Mouse (Mus musculus): ENCODE measurements around the gene Utp11. TPM values are rescaled to one million over a fixed set of nuclear protein-coding genes. Genes with fewer than 3 reads are reported as not detected.
A peak's percentile ranks its signal among the peaks of the same experiment; 100 is the strongest.

The Utp11 gene
- total and polyA plus RNA-seq, 2 experiments, result 5.5 to 11.6 TPM

DNA sequence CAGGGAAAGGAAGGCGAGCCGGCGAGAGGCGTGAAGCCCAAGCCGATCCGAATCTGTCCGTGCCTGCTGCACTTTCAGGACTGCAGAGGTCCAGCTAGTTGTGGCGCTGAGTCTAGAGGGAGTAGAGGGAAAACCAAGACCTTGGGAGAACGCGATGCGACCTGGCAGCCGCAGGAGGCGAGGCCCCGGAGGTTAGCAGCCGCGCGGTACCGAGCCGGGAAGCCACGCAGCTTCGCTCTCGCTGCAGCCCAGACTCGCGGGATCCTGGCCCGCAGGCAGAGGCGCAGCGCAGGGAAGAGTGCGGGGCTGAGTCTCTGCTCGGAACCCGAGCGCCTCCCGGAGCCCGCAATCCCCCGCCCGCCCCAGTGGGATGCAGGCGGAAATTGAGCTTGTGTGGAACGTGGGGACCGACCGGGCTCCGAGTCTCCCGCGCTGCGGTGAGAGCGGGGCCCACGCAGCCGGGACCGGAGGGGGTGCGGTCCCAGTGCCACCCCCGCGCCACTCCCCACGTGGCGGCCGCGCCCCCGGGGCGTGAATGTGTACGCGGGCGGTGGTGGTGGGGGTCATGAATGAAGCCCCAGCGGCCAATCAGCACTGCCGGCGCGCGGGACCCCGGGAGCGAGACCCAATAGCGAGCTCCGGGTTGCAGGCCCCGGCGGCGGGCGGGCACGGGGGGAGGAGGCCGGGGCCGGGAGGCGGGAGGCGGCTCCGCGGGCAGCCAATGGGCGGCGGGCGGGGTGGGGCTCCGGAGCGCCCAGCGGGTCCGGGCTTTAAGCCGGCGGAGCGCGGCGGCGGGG is 36.3 kb downstream of the Utp11 start:
- Histone ChIP-seq H3K27ac (replicated peaks; ENCODE audit: insufficient read depth, low read depth, low read length) (no peak overlapping the region), H3K4me1 (ENCODE audit: control insufficient read depth, insufficient read depth, low read length) (peaks cover 3% of the 10 kb centered on the region; the same call in 1 of the 2 replicates), H3K36me3 (ENCODE audit: control insufficient read depth, insufficient read depth, low read length) (no peaks in the 10 kb centered on the region), H3K4me3 (ENCODE audit: insufficient read depth, low read depth, low read length) (peak overlapping the region; percentile 72; the same call in 1 of the 2 replicates), H3K27me3 (ENCODE audit: control insufficient read depth, insufficient read depth, low read length) (peaks cover 48% of the 10 kb centered on the region), H3K9ac (ENCODE audit: low read depth, low read length) (peak overlapping the region; percentile 41), H3K79me2 (ENCODE audit: control insufficient read depth, insufficient read depth, low read length) (no peaks in the 10 kb centered on the region)
- under 1% methylated on average over 80 of the region's 92 CpGs for WGBS
- peak; percentile 19 for DNase-seq (ENCODE audit: extremely low read depth, low read depth, low spot score)
- TF ChIP-seq POLR2A (IDR thresholded peaks at IDR 0.05; ENCODE audit: extremely low read depth, insufficient read depth, low read length) (no peak), CTCF (IDR thresholded peaks at IDR 0.05; ENCODE audit: low read depth, low read length) (no peak)

DNA sequence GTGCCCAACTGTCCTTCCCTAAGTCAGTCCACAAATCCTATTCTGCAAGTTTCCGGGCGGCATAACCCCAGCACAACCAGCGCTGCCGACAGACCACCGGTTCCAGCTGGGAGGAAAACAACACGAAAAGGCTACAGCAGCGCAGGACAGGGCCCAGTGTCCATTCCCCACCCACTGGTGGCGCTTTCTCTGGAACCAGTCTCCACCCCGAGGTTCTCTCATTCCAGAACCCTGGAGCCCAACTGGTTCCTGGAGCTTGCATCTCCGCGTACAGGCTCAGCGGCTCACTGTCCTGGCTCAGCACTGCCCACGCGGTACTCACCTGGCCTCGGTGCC is 36.9 kb downstream of the Utp11 start, which contains the start of gene Pou3f1:
TSS of gene Pou3f1 (plus strand) at position 290 of the 336 bp plus-strand sequence.
- Histone ChIP-seq H3K9ac (ENCODE audit: low read depth, low read length) (peak within 1 kb of the TSS; percentile 66), H3K27me3 (ENCODE audit: control insufficient read depth, insufficient read depth, low read length) (peaks cover 48% of the 10 kb centered on the region), H3K36me3 (ENCODE audit: control insufficient read depth, insufficient read depth, low read length) (no peaks in the 10 kb centered on the region), H3K4me3 (ENCODE audit: insufficient read depth, low read depth, low read length) (peak within 1 kb of the TSS; percentile 72; the same call in 1 of the 2 replicates), H3K79me2 (ENCODE audit: control insufficient read depth, insufficient read depth, low read length) (no peaks in the 10 kb centered on the region), H3K4me1 (ENCODE audit: control insufficient read depth, insufficient read depth, low read length) (peaks cover 3% of the 10 kb centered on the region; the same call in 1 of the 2 replicates), H3K27ac (replicated peaks; ENCODE audit: insufficient read depth, low read depth, low read length) (no peak within 1 kb of the TSS)
- no peak for TF ChIP-seq CTCF (IDR thresholded peaks at IDR 0.05; ENCODE audit: low read depth, low read length)
- no peak for TF ChIP-seq POLR2A (IDR thresholded peaks at IDR 0.05; ENCODE audit: extremely low read depth, insufficient read depth, low read length)
- 3% methylated on average over 15 of the region's 15 CpGs for WGBS
- DNase-seq (ENCODE audit: extremely low read depth, low read depth, low spot score), result no peak

GRCm38 (mm10) chr4:124652886-124653285 is 40.5 kb downstream of the Utp11 start:
- Histone ChIP-seq H3K4me1 (ENCODE audit: control insufficient read depth, insufficient read depth, low read length) (peaks cover 3% of the 10 kb centered on the region; the same call in 1 of the 2 replicates), H3K9ac (ENCODE audit: low read depth, low read length) (no peak overlapping the region), H3K27ac (replicated peaks; ENCODE audit: insufficient read depth, low read depth, low read length) (no peak overlapping the region), H3K4me3 (ENCODE audit: insufficient read depth, low read depth, low read length) (no peak overlapping the region), H3K27me3 (ENCODE audit: control insufficient read depth, insufficient read depth, low read length) (peaks cover 23% of the 10 kb centered on the region), H3K79me2 (ENCODE audit: control insufficient read depth, insufficient read depth, low read length) (no peaks in the 10 kb centered on the region), H3K36me3 (ENCODE audit: control insufficient read depth, insufficient read depth, low read length) (no peaks in the 10 kb centered on the region)
- WGBS, result 19% methylated on average over 9 of the region's 9 CpGs
- TF ChIP-seq CTCF (IDR thresholded peaks at IDR 0.05; ENCODE audit: low read depth, low read length) (no peak), POLR2A (IDR thresholded peaks at IDR 0.05; ENCODE audit: extremely low read depth, insufficient read depth, low read length) (no peak)
- no peak for DNase-seq (ENCODE audit: extremely low read depth, low read depth, low spot score)

DNA sequence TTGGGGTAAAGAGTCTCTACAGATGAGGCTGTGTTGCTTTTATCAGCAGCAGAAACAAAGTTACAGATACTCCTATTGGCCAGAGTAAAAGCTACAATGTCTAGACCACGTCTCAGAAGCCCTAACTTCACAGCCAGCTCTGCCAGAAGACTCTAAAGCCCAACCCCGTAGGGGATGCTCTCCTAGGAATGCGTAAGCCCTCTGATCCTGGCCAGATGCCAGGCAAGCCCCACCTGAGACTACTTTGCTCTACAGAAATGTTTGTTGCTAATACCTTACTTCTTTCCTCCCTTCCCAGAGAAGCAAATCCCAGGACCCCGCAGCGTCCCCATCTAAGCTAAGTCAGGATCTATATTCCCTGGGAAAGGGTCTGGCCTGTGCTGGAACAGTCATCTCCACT is 45.5 kb downstream of the Utp11 start:
- no peak overlapping the region for H3K9ac ChIP-seq (ENCODE audit: low read depth, low read length)
- H3K27me3 ChIP-seq (ENCODE audit: control insufficient read depth, insufficient read depth, low read length), result no peaks in the 10 kb centered on the region
- no peak overlapping the region for H3K4me3 ChIP-seq (ENCODE audit: insufficient read depth, low read depth, low read length)
- no peaks in the 10 kb centered on the region for H3K36me3 ChIP-seq (ENCODE audit: control insufficient read depth, insufficient read depth, low read length)
- no peaks in the 10 kb centered on the region for H3K79me2 ChIP-seq (ENCODE audit: control insufficient read depth, insufficient read depth, low read length)
- no peak overlapping the region for H3K27ac ChIP-seq (replicated peaks; ENCODE audit: insufficient read depth, low read depth, low read length)
- no peak for DNase-seq (ENCODE audit: extremely low read depth, low read depth, low spot score)
- no peaks in the 10 kb centered on the region; the same call in 1 of the 2 replicates for H3K4me1 ChIP-seq (ENCODE audit: control insufficient read depth, insufficient read depth, low read length)
- no peak for TF ChIP-seq POLR2A (IDR thresholded peaks at IDR 0.05; ENCODE audit: extremely low read depth, insufficient read depth, low read length)
- TF ChIP-seq CTCF (IDR thresholded peaks at IDR 0.05; ENCODE audit: low read depth, low read length), result no peak
- 80% methylated on average over 5 of the region's 5 CpGs for WGBS

DNA sequence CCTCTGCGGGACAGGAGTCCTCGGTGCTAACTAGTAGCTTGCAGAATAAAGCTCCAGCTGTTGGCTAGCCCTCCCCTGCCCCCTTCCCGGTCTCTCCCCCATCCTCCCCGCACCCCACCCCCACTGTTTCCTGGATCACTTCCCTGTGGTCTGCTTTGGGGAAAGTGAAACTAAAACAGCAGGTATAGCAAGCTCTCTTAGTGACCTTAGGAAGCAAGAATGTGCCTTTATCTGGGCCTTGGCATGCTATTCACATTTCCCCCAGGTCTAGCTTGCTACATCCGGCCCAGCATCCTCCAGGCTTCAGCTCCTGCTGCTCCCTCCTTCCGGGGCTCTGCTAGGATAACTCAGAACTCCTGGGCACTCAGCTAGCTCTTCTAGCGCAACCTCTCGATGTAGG is 46.8 kb downstream of the Utp11 start:
- Histone ChIP-seq H3K79me2 (ENCODE audit: control insufficient read depth, insufficient read depth, low read length) (no peaks in the 10 kb centered on the region), H3K27ac (replicated peaks; ENCODE audit: insufficient read depth, low read depth, low read length) (no peak overlapping the region), H3K4me1 (ENCODE audit: control insufficient read depth, insufficient read depth, low read length) (no peaks in the 10 kb centered on the region; the same call in 1 of the 2 replicates), H3K36me3 (ENCODE audit: control insufficient read depth, insufficient read depth, low read length) (no peaks in the 10 kb centered on the region), H3K9ac (ENCODE audit: low read depth, low read length) (no peak overlapping the region), H3K4me3 (ENCODE audit: insufficient read depth, low read depth, low read length) (no peak overlapping the region), H3K27me3 (ENCODE audit: control insufficient read depth, insufficient read depth, low read length) (no peaks in the 10 kb centered on the region)
- no peak for DNase-seq (ENCODE audit: extremely low read depth, low read depth, low spot score)
- TF ChIP-seq POLR2A (IDR thresholded peaks at IDR 0.05; ENCODE audit: extremely low read depth, insufficient read depth, low read length) (no peak), CTCF (IDR thresholded peaks at IDR 0.05; ENCODE audit: low read depth, low read length) (no peak)
- WGBS, result 17% methylated on average over 8 of the region's 8 CpGs

DNA sequence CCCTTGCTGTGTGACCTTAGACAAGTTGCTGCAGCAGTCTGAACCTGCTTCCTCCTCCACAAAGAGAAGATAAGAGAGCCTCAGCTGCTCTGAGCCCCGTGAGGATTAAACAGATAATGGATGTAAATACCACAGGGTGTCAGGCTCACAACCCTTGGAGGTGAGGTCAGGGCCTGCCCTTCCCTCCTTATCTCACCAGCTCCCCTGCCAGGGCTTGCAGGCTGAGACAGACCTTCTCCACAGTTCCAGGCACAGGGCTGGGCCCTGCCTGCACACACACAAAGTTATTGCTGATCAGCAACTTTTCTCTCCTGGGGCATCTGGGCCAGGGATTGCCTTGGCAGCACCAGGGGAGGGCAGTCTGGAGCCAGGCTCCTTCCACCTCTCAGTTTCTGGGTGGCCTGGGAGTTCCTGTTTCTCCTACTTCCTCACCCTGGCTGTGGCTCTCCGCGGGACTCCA is 48.4 kb downstream of the Utp11 start:
- Histone ChIP-seq H3K36me3 (ENCODE audit: control insufficient read depth, insufficient read depth, low read length) (no peaks in the 10 kb centered on the region), H3K4me1 (ENCODE audit: control insufficient read depth, insufficient read depth, low read length) (no peaks in the 10 kb centered on the region; the same call in 1 of the 2 replicates), H3K9ac (ENCODE audit: low read depth, low read length) (no peak overlapping the region), H3K79me2 (ENCODE audit: control insufficient read depth, insufficient read depth, low read length) (no peaks in the 10 kb centered on the region), H3K4me3 (ENCODE audit: insufficient read depth, low read depth, low read length) (no peak overlapping the region), H3K27me3 (ENCODE audit: control insufficient read depth, insufficient read depth, low read length) (no peaks in the 10 kb centered on the region), H3K27ac (replicated peaks; ENCODE audit: insufficient read depth, low read depth, low read length) (no peak overlapping the region)
- TF ChIP-seq POLR2A (IDR thresholded peaks at IDR 0.05; ENCODE audit: extremely low read depth, insufficient read depth, low read length) (no peak), CTCF (IDR thresholded peaks at IDR 0.05; ENCODE audit: low read depth, low read length) (peak; percentile 40)
- 29% methylated on average over 3 of the region's 3 CpGs for WGBS
- DNase-seq (ENCODE audit: extremely low read depth, low read depth, low spot score), result no peak
